Comparison of ENCODE assay signal across 30 mouse cellular contexts in genomic region chr6:51088641-51089372, GRCm38 (mm10).
DNase-seq lines count a peak whose midpoint lies in the region; ATAC-seq and TF ChIP-seq lines count a peak whose summit lies in the region.
"Had no signal": no experiment of that assay in that cellular context is flagged by ENCODE, and none has a peak within 500 bp of the region (broad histone marks: within the 10 kb centered on the region; RNA-seq: fewer than 3 reads in every experiment).

No protein-coding gene starts in this region.

- no peaks in the 10 kb centered on the region for H3K4me1 ChIP-seq in kidney, postnatal 0 days (replicated peaks; ENCODE audit: insufficient read depth, low read length)
- no peaks in the 10 kb centered on the region for H3K4me1 ChIP-seq in neural tube, embryonic 14.5 days (ENCODE audit: control insufficient read depth, insufficient read depth, low read length)
- H3K4me1 ChIP-seq: hindbrain, embryonic 15.5 days had no signal

- peak; percentile 14 to 20 for DNase-seq in cerebellum, postnatal 14 days
- DNase-seq in cerebellum, adult 8-10 months: no peak
- DNase-seq in kidney, postnatal 0 days (ENCODE audit: low spot score): peak; percentile 72
- DNase-seq in kidney, postnatal 36 days: no peak
- no peak for DNase-seq in neural tube, embryonic 10.5 days (ENCODE audit: extremely low spot score, low spot score)
- peak; percentile 45 for DNase-seq in mesoderm, embryonic 11.5 days (ENCODE audit: low read depth, low spot score)
- no peak for DNase-seq in embryo, embryonic 11 days
- DNase-seq: adrenal gland, postnatal 25 days; cerebellum, adult 11-12 months; cerebellum, postnatal 25 days; gastrocnemius, postnatal 25 days; heart, adult 18-20 months; heart, postnatal 4 days; kidney, adult 11 months; kidney, postnatal 14 days; liver, embryonic 13.5 days; lung, adult 2 months; lung, postnatal 10 days; right cerebral cortex, adult 18-20 months; spleen, adult 18-20 months; thymus, adult 18-20 months; thymus, postnatal 25 days had no signal

- H3K9me3 ChIP-seq in kidney, postnatal 0 days (replicated peaks; ENCODE audit: low read length): no peaks in the 10 kb centered on the region
- no peaks in the 10 kb centered on the region for H3K9me3 ChIP-seq in neural tube, embryonic 14.5 days (ENCODE audit: control insufficient read depth, low read length)
- H3K9me3 ChIP-seq: heart, embryonic 12.5 days; hindbrain, embryonic 15.5 days; limb, embryonic 15.5 days; liver, embryonic 13.5 days; midbrain, embryonic 12.5 days had no signal

- WGBS in kidney, postnatal 0 days: 37% methylated on average over 6 of the region's 6 CpGs
- WGBS in neural tube, embryonic 14.5 days: 42% methylated on average over 6 of the region's 6 CpGs

- no peak overlapping the region for H3K27ac ChIP-seq in kidney, postnatal 0 days
- H3K27ac ChIP-seq in neural tube, embryonic 14.5 days (ENCODE audit: low read depth, low read length): no peak overlapping the region
- H3K27ac ChIP-seq: hindbrain, embryonic 15.5 days; limb, embryonic 15.5 days; liver, embryonic 13.5 days; midbrain, embryonic 12.5 days; stomach, postnatal 0 days had no signal

- no peak overlapping the region for H3K4me2 ChIP-seq in kidney, postnatal 0 days (ENCODE audit: low read length)
- H3K4me2 ChIP-seq in neural tube, embryonic 14.5 days (ENCODE audit: low read depth, low read length): no peak overlapping the region
- H3K4me2 ChIP-seq: heart, embryonic 12.5 days; hindbrain, embryonic 15.5 days; limb, embryonic 15.5 days; liver, embryonic 13.5 days; midbrain, embryonic 12.5 days had no signal

- no peak overlapping the region for H3K4me3 ChIP-seq in kidney, postnatal 0 days (replicated peaks; ENCODE audit: low read depth, low read length)
- no peak overlapping the region for H3K4me3 ChIP-seq in neural tube, embryonic 14.5 days (ENCODE audit: low read depth, low read length)
- H3K4me3 ChIP-seq: heart, embryonic 12.5 days; hindbrain, embryonic 15.5 days; limb, embryonic 15.5 days; liver, embryonic 13.5 days; midbrain, embryonic 12.5 days had no signal

- ATAC-seq in kidney, postnatal 0 days (replicated peaks; ENCODE audit: low FRiP score, low read depth): no peak
- 0 out of 2 replicates have a peak, but pooled peaks have one; percentile 38 for ATAC-seq in neural tube, embryonic 14.5 days (ENCODE audit: low read depth)
- ATAC-seq: forebrain, embryonic 14.5 days; inflammation-experienced regulatory T-cells, adult 6 months had no signal

- H3K9ac ChIP-seq in kidney, postnatal 0 days (ENCODE audit: low read depth, low read length): no peak overlapping the region
- H3K9ac ChIP-seq in neural tube, embryonic 14.5 days (replicated peaks; ENCODE audit: low read depth, low read length): no peak overlapping the region
- H3K9ac ChIP-seq: heart, embryonic 12.5 days; hindbrain, embryonic 15.5 days; limb, embryonic 15.5 days; liver, embryonic 13.5 days; midbrain, embryonic 12.5 days had no signal

- H3K27me3 ChIP-seq in kidney, postnatal 0 days (ENCODE audit: insufficient read depth, low read length): no peaks in the 10 kb centered on the region
- H3K27me3 ChIP-seq in neural tube, embryonic 14.5 days (ENCODE audit: control insufficient read depth, insufficient read depth, low read length): no peaks in the 10 kb centered on the region
- H3K27me3 ChIP-seq: heart, embryonic 12.5 days; hindbrain, embryonic 15.5 days; limb, embryonic 15.5 days; liver, embryonic 13.5 days; midbrain, embryonic 12.5 days had no signal

- no peaks in the 10 kb centered on the region for H3K36me3 ChIP-seq in kidney, postnatal 0 days (ENCODE audit: insufficient read depth, low read length)
- no peaks in the 10 kb centered on the region for H3K36me3 ChIP-seq in neural tube, embryonic 14.5 days (ENCODE audit: control insufficient read depth, insufficient read depth, low read length)
- H3K36me3 ChIP-seq: heart, embryonic 12.5 days; hindbrain, embryonic 15.5 days; limb, embryonic 15.5 days; liver, embryonic 13.5 days; midbrain, embryonic 12.5 days had no signal

- TF ChIP-seq CTCF in kidney, postnatal 0 days (IDR thresholded peaks at IDR 0.05; ENCODE audit: low read depth): no peak

Comparison
In these comparisons a context has a peak if more than half of its experiments do, and no peak if none do; other contexts are left out.
1. DNase-seq: peak in cerebellum, postnatal 14 days (2 of 2), kidney, postnatal 0 days (single experiment) and mesoderm, embryonic 11.5 days (single experiment); none in cerebellum, adult 8-10 months (single experiment), kidney, postnatal 36 days (0 of 2), neural tube, embryonic 10.5 days (single experiment) and embryo, embryonic 11 days (single experiment).